Mouse (Mus musculus) thymus, adult 2 months (tissue): Measurements from ENCODE around the gene Lyrm4.

ENCODE experiments used
- CTCF ChIP-seq: fragments of 200-500 bp; IDR thresholded peaks from 2 replicates; pipeline ENCODE4 v1.5.1; 2012; ENCODE audit warnings: mild to moderate bottlenecking, control low read depth, low read length, moderate library complexity, borderline replicate concordance; ENCODE audit not compliant: control insufficient read depth, poor library complexity, insufficient read depth; ENCODE audit errors: extremely low read depth
- POLR2A ChIP-seq: fragments of 200-500 bp; IDR thresholded peaks from 2 replicates; pipeline ENCODE4 v1.6.1; 2012; ENCODE audit warnings: mild to moderate bottlenecking, low read length, control low read depth, moderate library complexity; ENCODE audit not compliant: control insufficient read depth, poor library complexity, insufficient read depth; ENCODE audit errors: extremely low read depth

DNA sequence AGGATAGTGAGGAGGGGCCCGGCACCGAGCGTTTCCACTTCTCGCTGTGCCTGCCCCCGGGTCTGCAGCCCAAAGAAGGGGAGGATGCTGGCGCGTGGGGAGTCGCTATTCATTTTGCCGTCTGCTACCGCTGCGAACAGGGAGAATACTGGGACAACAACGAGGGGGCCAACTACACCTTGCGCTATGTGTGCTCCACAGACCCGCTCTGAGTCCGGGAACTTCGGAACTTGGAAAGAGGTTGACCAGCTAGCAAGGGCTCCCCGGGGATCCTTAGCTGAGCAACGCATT is 147.9 kb downstream of the Lyrm4 start:
- TF ChIP-seq CTCF = no peak
- no peak for TF ChIP-seq POLR2A
